Mouse (Mus musculus) adrenal gland, adult 8-10 months (tissue): ENCODE measurements around the gene Sirt2. TPM values are rescaled to one million over a fixed set of nuclear protein-coding genes. Genes with fewer than 3 reads are reported as not detected.

Experiments used
- total RNA-seq, 4 experiments: library from RNA; stranded (reverse); gene quantifications; 2 replicates each; pipeline ENCODE4 v1.2.4; 2022

Sirt2 gene
- total RNA-seq, 4 experiments from 2014 or later: 73.9 to 96.2 (median 84.3) TPM

Other genes with a start within 250 kb of the Sirt2 start
- not detected for gene Ifnl3, start 243.9 kb upstream of the Sirt2 start, total RNA-seq
- gene Sycn, start 225.8 kb upstream of the Sirt2 start, total RNA-seq: not detected
- not detected for gene Nccrp1, start 219.5 kb upstream of the Sirt2 start, total RNA-seq
- 10 to 100 TPM; 62.4 to 83.9 (median 73.4) TPM for gene Samd4b, start 168.6 kb upstream of the Sirt2 start, total RNA-seq
- gene Pak4, start 168.6 kb upstream of the Sirt2 start, total RNA-seq: 10 to 100 TPM; 28.5 to 37.2 (median 34.0) TPM
- gene Acp7, start 135.4 kb upstream of the Sirt2 start, total RNA-seq: not detected
- gene Fbxo27, start 73.9 kb upstream of the Sirt2 start, total RNA-seq: 1 to 10 TPM; 2.5 to 3.4 (median 3.1) TPM
- 1 to 10 TPM; 4.5 to 9.9 (median 6.9) TPM for gene Fbxo17, start 49.9 kb upstream of the Sirt2 start, total RNA-seq
- 10 to 100 TPM; 76.5 to 92.2 (median 83.3) TPM for gene Mrps12, start 24.9 kb upstream of the Sirt2 start, total RNA-seq
- gene Sars2, start 24.7 kb upstream of the Sirt2 start, total RNA-seq: 10 to 100 TPM; 18.0 to 26.2 (median 20.3) TPM
- gene Ccer2, start 10.6 kb upstream of the Sirt2 start, total RNA-seq: not detected
- 10 to 100 TPM; 32.0 to 52.2 (median 39.6) TPM for gene Nfkbib, start 777 bp downstream of the Sirt2 start, total RNA-seq
- gene Rinl, start 22.2 kb downstream of the Sirt2 start, total RNA-seq: 1 to 10 TPM; 1.9 to 4.4 (median 2.8) TPM
- gene Hnrnpl, start 41.8 kb downstream of the Sirt2 start, total RNA-seq: 100 to 1,000 TPM; 331 to 473 (median 439) TPM
- gene Ech1, start 58.5 kb downstream of the Sirt2 start, total RNA-seq: 100 to 1,000 TPM; 402 to 476 (median 431) TPM
- 10 to 100 TPM in 2 of 4 experiments, 1 to 10 TPM in 2; 6.6 to 34.6 (median 18.8) TPM for gene Lgals4, start 67.1 kb downstream of the Sirt2 start, total RNA-seq
- gene Lgals7, start 97.1 kb downstream of the Sirt2 start, total RNA-seq: 1 to 10 TPM in 1 of 4 experiments, not detected in 3; 1.2 TPM
- gene Capn12, start 114.7 kb downstream of the Sirt2 start, total RNA-seq: under 1 TPM in 3 of 4 experiments, not detected in 1; 0.12 to 0.16 (median 0.15) TPM
- gene Actn4, start 195.6 kb downstream of the Sirt2 start, total RNA-seq: 100 to 1,000 TPM; 184 to 285 (median 233) TPM
- gene Eif3k, start 215.1 kb downstream of the Sirt2 start, total RNA-seq: 100 to 1,000 TPM; 232 to 255 (median 240) TPM
- 1 to 10 TPM; 1.4 to 3.9 (median 1.8) TPM for gene Map4k1, start 215.3 kb downstream of the Sirt2 start, total RNA-seq